Mouse (Mus musculus) C2C12 (cell line): ENCODE data around the gene Mprip. TPM values are rescaled to one million over a fixed set of nuclear protein-coding genes. Genes with fewer than 3 reads are reported as not detected.

Experiments
- H3K27me3 ChIP-seq: one replicate; pipeline ENCODE4 v1.6.1; 2011; ENCODE audit not compliant: control insufficient read depth, insufficient read depth, insufficient read length
- H3K36me3 ChIP-seq: one replicate; pipeline ENCODE4 v1.6.1; 2011; ENCODE audit not compliant: control insufficient read depth, insufficient read depth
- H3K4me3 ChIP-seq: one replicate; pipeline ENCODE4 v1.5.1; 2011; ENCODE audit warnings: mild to moderate bottlenecking, control low read depth; ENCODE audit not compliant: poor library complexity, insufficient read depth, severe bottlenecking
- H3K79me2 ChIP-seq: one replicate; pipeline ENCODE4 v1.6.1; 2011; ENCODE audit not compliant: control insufficient read depth, insufficient read depth
- H3K79me3 ChIP-seq: one replicate; pipeline ENCODE4 v1.6.1; 2011; ENCODE audit warnings: low read depth, control low read depth
- H3ac ChIP-seq: one replicate; pipeline ENCODE3; 2011; ENCODE audit warnings: low read depth; ENCODE audit not compliant: control insufficient read depth, insufficient read length
- CEBPB ChIP-seq: IDR thresholded peaks from one replicate; pipeline ENCODE4 v1.6.1; 2011; ENCODE audit warnings: low read depth, mild to moderate bottlenecking, control low read depth, moderate library complexity
- CTCF ChIP-seq: IDR thresholded peaks from one replicate; pipeline ENCODE4 v1.5.1; 2011; ENCODE audit not compliant: control insufficient read depth, insufficient read depth, insufficient read length
- FOSL1 ChIP-seq: IDR thresholded peaks from one replicate; pipeline ENCODE4 v1.8.0; 2011; ENCODE audit warnings: mild to moderate bottlenecking, low read length; ENCODE audit not compliant: poor library complexity, insufficient read depth, severe bottlenecking
- MAX ChIP-seq: IDR thresholded peaks from one replicate; pipeline ENCODE4 v1.6.1; 2011; ENCODE audit warnings: mild to moderate bottlenecking, control low read depth
- MYOD1 ChIP-seq: IDR thresholded peaks from one replicate; pipeline ENCODE4 v1.6.1; 2011; ENCODE audit warnings: low read depth; ENCODE audit not compliant: control insufficient read depth, insufficient read length
- MYOG ChIP-seq: IDR thresholded peaks from one replicate; pipeline ENCODE4 v1.6.1; 2011; ENCODE audit not compliant: control insufficient read depth, insufficient read length; ENCODE audit errors: extremely low read depth
- USF1 ChIP-seq: IDR thresholded peaks from one replicate; pipeline ENCODE4 v1.6.1; 2011; ENCODE audit warnings: low read depth, mild to moderate bottlenecking, control low read depth, moderate library complexity
- polyA plus RNA-seq: library from polyadenylated mRNA; unstranded; fragments of >200 nt; fragmentation: generic; extraction: Trizol; gene quantifications from one replicate; pipeline ENCODE4 v1.2.1, GENCODE M21; 2012; ENCODE audit warnings: missing spikeins

Gene Mprip
- polyA plus RNA-seq, 1 experiment = 257 TPM

- Histone ChIP-seq H3K79me3 (no peaks in the 10 kb centered on the region), H3K36me3 (peaks cover 36% of the 10 kb centered on the region), H3K4me3 (no peak overlapping the region), H3K27me3 (no peaks in the 10 kb centered on the region), H3ac (no peak overlapping the region), H3K79me2 (no peaks in the 10 kb centered on the region)
- TF ChIP-seq CEBPB (no peak), USF1 (no peak), MYOD1 (no peak), CTCF (no peak), MAX (no peak), MYOG (no peak), FOSL1 (no peak)
Observed at GRCm38 (mm10) chr11:59780241-59780640, 119.1 kb downstream of the Mprip start.

GRCm38 (mm10) chr11:59782091-59782590 is 121.0 kb downstream of the Mprip start:
- H3K79me3 ChIP-seq = no peaks in the 10 kb centered on the region
- no peaks in the 10 kb centered on the region for H3K27me3 ChIP-seq
- TF ChIP-seq CTCF (no peak), CEBPB (no peak), FOSL1 (no peak)
- H3K36me3 ChIP-seq = peaks cover 17% of the 10 kb centered on the region
- H3ac ChIP-seq = no peak overlapping the region
- no peak overlapping the region for H3K4me3 ChIP-seq
- H3K79me2 ChIP-seq = no peaks in the 10 kb centered on the region

- Histone ChIP-seq H3ac (no peak overlapping the region), H3K79me3 (no peaks in the 10 kb centered on the region), H3K4me3 (no peak overlapping the region), H3K79me2 (no peaks in the 10 kb centered on the region), H3K27me3 (no peaks in the 10 kb centered on the region), H3K36me3 (peaks cover 12% of the 10 kb centered on the region)
- no peak for TF ChIP-seq USF1
- TF ChIP-seq CEBPB = no peak
- TF ChIP-seq CTCF = no peak
- TF ChIP-seq MYOD1 = no peak
- TF ChIP-seq MAX = no peak
- TF ChIP-seq MYOG = no peak
- TF ChIP-seq FOSL1 = no peak
Observed at GRCm38 (mm10) chr11:59783591-59783990, 122.5 kb downstream of the Mprip start.

GRCm38 (mm10) chr11:59786444-59787198 is 125.5 kb downstream of the Mprip start:
- H3K27me3 ChIP-seq = no peaks in the 10 kb centered on the region
- H3K4me3 ChIP-seq = no peak overlapping the region
- no peak overlapping the region for H3ac ChIP-seq
- H3K79me2 ChIP-seq = no peaks in the 10 kb centered on the region
- H3K36me3 ChIP-seq = peaks cover 8% of the 10 kb centered on the region
- no peaks in the 10 kb centered on the region for H3K79me3 ChIP-seq
- TF ChIP-seq MAX (no peak), USF1 (no peak), MYOG (no peak), MYOD1 (no peak), CTCF (no peak), CEBPB (no peak), FOSL1 (no peak)

GRCm38 (mm10) chr11:59787199-59787781 is 126.2 kb downstream of the Mprip start, which contains the start of gene Pld6:
Gene Pld6 (minus strand): TSS chr11:59787645.
- H3K27me3 ChIP-seq = no peaks in the 10 kb centered on the region
- H3K79me2 ChIP-seq = no peaks in the 10 kb centered on the region
- no peak within 1 kb of the TSS for H3ac ChIP-seq
- H3K79me3 ChIP-seq = no peaks in the 10 kb centered on the region
- TF ChIP-seq MYOD1 (no peak), FOSL1 (no peak), USF1 (no peak), CEBPB (no peak), MYOG (no peak)
- H3K36me3 ChIP-seq = peaks cover 14% of the 10 kb centered on the region
- no peak within 1 kb of the TSS for H3K4me3 ChIP-seq

- no peak for TF ChIP-seq FOSL1
- no peak overlapping the region for H3K4me3 ChIP-seq
- peaks cover 30% of the 10 kb centered on the region for H3K36me3 ChIP-seq
- H3K27me3 ChIP-seq = no peaks in the 10 kb centered on the region
- no peaks in the 10 kb centered on the region for H3K79me3 ChIP-seq
- no peaks in the 10 kb centered on the region for H3K79me2 ChIP-seq
- H3ac ChIP-seq = no peak overlapping the region
Observed at GRCm38 (mm10) chr11:59789311-59789710, 128.2 kb downstream of the Mprip start.
